Mouse (Mus musculus): ENCODE measurements around the gene Fpr1.
"Not testable (repeated sequence)": the region's sequence is repeated elsewhere in the genome, so short reads cannot be mapped to it uniquely, and the experiment has no call there.

Fpr1 gene

DNA sequence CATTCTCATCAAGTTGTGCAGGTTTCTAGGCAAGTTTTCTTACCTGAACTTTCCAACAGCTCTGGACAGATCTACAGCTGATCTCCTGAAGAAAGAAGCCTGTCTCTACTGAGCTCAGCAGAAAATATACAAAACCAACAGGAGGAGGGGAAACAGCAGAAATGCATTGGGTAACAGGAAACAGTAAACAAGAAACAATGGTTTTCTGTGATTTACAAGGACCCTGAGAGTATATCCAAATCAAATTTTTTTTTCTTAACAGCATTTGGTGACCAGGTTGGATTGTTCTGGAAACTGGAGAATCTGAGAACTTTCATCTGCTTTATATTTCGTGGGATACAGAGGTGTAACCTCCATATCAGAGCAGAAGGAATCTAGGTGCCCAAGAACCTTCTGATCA lies at the start of gene Fpr1:
TSS of gene Fpr1 (minus strand) at position 101 of the 400 bp plus-strand sequence.
- DNase-seq (ENCODE audit: low spot score in 2 of 2), result no peak

GRCm38 (mm10) chr17:17917782-17918181 lies 34.0 kb upstream of the Fpr1 start:
- DNase-seq (ENCODE audit: low spot score in 2 of 2), result no peak

DNA sequence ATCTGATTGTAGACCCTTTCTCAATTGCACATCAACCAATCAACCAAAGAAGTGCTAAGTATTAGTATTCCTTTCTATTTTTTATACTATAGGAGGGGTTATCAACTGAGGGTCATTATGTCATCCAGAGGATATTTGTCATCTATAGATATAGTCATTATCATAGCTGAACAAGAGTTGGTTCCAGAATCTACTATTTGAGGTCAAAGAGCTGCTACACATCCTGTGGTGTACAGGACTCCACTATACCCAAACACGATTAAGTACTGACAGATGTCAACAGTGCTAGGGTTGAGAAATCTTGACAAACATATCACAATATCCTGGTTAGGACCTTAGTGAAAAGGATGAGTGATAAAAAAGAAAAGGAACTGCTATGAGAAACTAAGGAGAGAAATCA lies 33.6 kb upstream of the Fpr1 start:
- no peak for DNase-seq (ENCODE audit: low spot score in 2 of 2)

- DNase-seq (ENCODE audit: low spot score in 2 of 2), result not testable (repeated sequence)
These were observed 28.9 kb upstream of the Fpr1 start for GRCm38 (mm10) chr17:17912618-17913017.

GRCm38 (mm10) chr17:17909636-17910421 lies 26.1 kb upstream of the Fpr1 start:
- DNase-seq (ENCODE audit: low spot score in 2 of 2), result peak; percentile 82 to 87

- no peak for DNase-seq (ENCODE audit: low spot score in 2 of 2)
These were observed 17.0 kb upstream of the Fpr1 start for GRCm38 (mm10) chr17:17900768-17901167.

DNA sequence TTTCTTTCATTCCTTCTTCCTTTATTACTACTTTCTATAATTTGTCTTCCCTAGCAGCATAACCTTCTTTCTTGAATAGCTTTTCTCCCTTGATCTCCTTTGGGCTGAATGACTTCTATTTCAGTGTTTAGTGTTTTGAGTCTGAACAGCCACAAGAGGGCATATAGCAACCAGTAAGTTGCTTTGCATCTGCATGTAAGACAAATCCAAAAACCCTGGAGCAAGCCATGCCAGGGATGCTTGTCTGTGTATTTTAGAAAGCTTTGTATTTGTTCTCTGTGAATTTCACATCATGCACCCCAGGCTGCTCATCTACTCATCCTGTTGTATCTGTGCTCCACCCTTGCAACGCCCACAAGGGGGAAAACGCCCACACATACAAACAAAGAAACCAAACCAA lies 15.5 kb upstream of the Fpr1 start:
- DNase-seq (ENCODE audit: low spot score in 2 of 2), result no peak

DNA sequence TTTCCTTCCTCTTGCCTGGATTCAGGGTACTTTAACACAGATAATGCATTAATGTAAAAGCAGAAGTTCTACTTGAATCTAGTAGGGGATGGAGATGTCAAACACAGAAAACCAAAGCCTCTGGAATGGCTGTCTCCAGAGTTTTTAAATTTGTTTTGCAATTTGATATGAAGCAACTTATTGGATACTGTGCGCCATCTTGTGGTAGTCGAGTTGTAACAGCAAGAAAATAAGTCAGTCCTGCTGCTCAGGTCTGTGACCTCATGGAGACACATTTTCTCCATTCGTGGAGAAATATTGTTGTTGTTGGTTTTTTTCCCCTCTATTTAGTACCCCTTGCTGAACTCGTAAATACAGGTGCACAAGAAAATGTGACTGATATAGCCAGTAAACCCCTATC lies 12.3 kb upstream of the Fpr1 start:
- DNase-seq (ENCODE audit: low spot score in 2 of 2), result no peak

- DNase-seq (ENCODE audit: low spot score in 2 of 2), result no peak
These were observed 6.1 kb upstream of the Fpr1 start for GRCm38 (mm10) chr17:17889732-17890425.

GRCm38 (mm10) chr17:17887774-17888248 lies 4.1 kb upstream of the Fpr1 start, which contains the start of the genes Fpr2 and Fpr3:
Fpr2 (plus strand) TSS chr17:17887824.
Fpr3 (plus strand) TSS chr17:17887852.
- no peak for DNase-seq (ENCODE audit: low spot score in 2 of 2)

DNA sequence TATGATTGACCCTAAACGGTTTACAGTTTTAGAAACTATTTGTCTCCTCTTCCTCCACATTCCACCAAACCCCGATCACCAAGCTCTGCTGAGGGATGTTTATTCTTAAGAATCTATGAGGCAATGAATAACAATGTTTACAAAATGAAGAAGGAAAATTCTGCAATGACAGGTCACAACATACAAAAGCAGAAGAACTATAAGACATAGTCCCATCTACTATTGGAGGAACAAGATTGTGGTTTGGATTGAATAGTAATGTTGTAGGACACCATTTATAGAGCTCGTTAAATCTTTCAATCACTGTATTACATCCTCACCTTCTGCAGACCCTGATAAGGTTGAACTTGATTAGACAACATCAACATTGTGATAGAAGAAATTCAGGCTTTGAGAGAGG lies 1.1 kb downstream of the Fpr1 start:
- no peak for DNase-seq (ENCODE audit: low spot score in 2 of 2)

- no peak for DNase-seq (ENCODE audit: low spot score in 2 of 2)
These were observed 4.4 kb downstream of the Fpr1 start for GRCm38 (mm10) chr17:17879347-17879746.

DNA sequence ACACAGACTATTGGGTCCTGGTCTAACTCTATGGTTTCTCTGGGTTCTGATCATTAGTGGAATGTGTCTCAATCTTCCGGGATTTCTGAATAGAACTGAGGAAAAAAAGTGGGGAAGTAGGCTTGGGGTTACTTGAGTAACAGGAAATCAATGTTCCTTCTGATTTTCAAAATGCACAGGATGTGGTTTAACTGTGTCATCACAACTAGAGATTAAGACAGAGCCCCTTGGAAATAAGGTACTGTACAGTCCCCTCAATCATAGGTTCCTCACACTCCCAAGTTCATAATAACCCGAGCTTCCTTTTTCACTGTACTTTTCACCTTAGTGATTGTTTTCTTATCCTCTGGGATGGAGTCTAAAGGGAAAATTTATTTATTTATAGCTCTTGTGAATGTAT lies 12.0 kb downstream of the Fpr1 start:
- DNase-seq (ENCODE audit: low spot score in 2 of 2), result no peak

GRCm38 (mm10) chr17:17870892-17871550 lies 12.7 kb downstream of the Fpr1 start:
- no peak for DNase-seq (ENCODE audit: low spot score in 2 of 2)

- no peak for DNase-seq (ENCODE audit: low spot score in 2 of 2)
These were observed 16.8 kb downstream of the Fpr1 start for GRCm38 (mm10) chr17:17866801-17867469.

GRCm38 (mm10) chr17:17865168-17865567 lies 18.6 kb downstream of the Fpr1 start:
- no peak for DNase-seq (ENCODE audit: low spot score in 2 of 2)

GRCm38 (mm10) chr17:17862360-17862759 lies 21.4 kb downstream of the Fpr1 start:
- DNase-seq (ENCODE audit: low spot score in 2 of 2), result no peak

GRCm38 (mm10) chr17:17860110-17860509 lies 23.6 kb downstream of the Fpr1 start:
- no peak for DNase-seq (ENCODE audit: low spot score in 2 of 2)

- no peak for DNase-seq (ENCODE audit: low spot score in 2 of 2)
These were observed 26.3 kb downstream of the Fpr1 start for GRCm38 (mm10) chr17:17857446-17857845.

GRCm38 (mm10) chr17:17856612-17857011 lies 27.1 kb downstream of the Fpr1 start:
- no peak for DNase-seq (ENCODE audit: low spot score in 2 of 2)

DNA sequence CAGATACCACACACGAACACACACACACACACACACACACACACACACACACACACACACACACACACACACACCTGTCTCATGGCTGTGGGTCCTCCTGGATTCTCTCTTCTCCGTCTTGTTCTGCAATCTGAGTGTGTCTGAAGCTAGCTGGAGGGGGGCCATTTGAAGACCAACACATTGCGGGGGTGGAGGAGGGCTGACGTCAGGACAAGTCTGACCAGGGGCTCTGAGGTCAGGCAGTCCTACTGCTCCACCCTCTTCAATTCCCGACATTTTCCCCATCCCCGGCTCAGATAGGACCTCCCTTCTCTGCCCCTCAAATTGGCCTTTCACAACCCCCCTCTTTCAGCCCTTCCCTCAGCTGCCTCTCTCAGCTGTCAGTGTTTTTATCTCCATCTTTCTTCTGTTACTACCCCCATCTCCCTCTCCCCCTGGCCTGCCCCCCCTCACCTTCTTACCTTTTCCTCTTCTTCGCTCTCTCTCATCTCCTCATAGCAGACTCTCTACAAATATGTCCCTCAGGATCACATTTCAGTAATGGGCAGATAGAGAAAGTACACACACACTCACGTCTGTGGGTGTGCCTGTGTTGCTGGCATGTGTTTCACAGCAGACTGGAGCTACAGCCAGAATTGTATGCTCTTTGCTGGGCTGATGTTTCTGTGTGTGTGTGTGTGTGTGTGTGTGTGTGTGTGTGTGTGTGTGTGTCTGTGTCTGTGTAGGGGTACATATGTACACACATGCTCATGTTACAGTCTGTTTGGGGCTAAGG lies 28.5 kb downstream of the Fpr1 start, which contains the start of gene Has1:
TSS of gene Has1 (minus strand) at position 142 of the 775 bp plus-strand sequence.
- no peak for DNase-seq (ENCODE audit: low spot score in 2 of 2)

Measured in urinary bladder, postnatal 4 days (tissue).